Mouse (Mus musculus) bone marrow, adult 2 months (tissue): ENCODE results near the gene Catsperg2.

Experiments
- CTCF ChIP-seq: fragments of 200-500 bp; IDR thresholded peaks from 2 replicates; pipeline ENCODE4 v1.5.1; 2011; ENCODE audit warnings: low read length, control low read depth; ENCODE audit not compliant: control insufficient read depth, insufficient read depth
- POLR2A ChIP-seq: fragments of 200-500 bp; IDR thresholded peaks from 2 replicates; pipeline ENCODE4 v1.6.1; 2011; ENCODE audit warnings: low read depth, mild to moderate bottlenecking, control low read depth, low read length, borderline replicate concordance; ENCODE audit not compliant: control insufficient read depth

DNA sequence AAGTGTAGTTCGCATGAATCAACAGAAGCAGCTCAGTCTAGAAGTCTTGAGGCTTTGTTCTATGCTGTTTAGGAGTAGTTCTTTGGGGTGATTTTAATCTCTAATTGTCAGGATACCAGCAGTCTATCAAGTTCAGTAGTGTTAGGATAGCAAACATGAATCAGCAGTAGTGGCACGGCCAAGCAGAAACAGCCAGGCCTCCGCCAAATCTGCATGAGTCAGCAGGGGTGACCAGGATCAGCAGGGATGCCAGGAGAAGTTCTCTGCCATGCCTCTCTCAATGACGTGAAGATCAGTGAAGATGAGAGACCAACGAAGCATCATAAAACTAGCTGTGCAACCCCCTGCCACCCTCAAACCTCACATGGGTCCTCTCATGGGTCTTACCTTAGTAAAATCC is 33.6 kb upstream of the Catsperg2 start:
- TF ChIP-seq CTCF (no peak), POLR2A (no peak)
